Mouse (Mus musculus) CD4-positive, CD25-positive, alpha-beta regulatory T cell (primary cell): ENCODE data around the gene Obox5. TPM values are rescaled to one million over a fixed set of nuclear protein-coding genes. Genes with fewer than 3 reads are reported as not detected.

ENCODE experiments used
- polyA plus RNA-seq: library from polyadenylated mRNA; unstranded; fragments of 100-300 nt; shearing (Covaris generic); gene quantifications from one replicate; pipeline ENCODE4 v1.2.1, GENCODE M21; 2017

Gene Obox5
- polyA plus RNA-seq: not detected

DNA sequence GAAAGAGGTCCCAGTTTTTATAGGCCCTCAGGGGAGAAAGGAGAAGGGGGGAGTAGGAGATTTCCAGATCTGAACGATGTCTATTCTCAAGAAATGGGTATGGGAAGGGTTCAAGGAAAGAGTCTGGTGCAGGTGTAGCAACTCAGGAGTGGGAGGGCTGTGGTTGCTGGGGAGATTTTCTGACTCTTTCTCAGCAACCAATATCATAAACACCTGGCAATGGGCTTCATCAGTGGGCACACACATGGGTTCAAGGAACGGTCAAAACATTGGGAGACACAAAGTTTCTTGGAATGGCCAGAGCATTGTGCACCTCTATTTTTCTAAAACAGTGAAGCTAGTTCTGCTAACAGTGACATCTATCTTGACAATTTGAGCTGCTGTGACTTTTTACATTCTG lies at the start of gene Obox5:
Gene Obox5 (plus strand): TSS at position 301 of the 400 bp plus-strand sequence.

Other genes starting within 250 kb of the Obox5 start
- gene Obox3, start 110.2 kb upstream of the Obox5 start, polyA plus RNA-seq: not detected
- gene Obox6, start 89.5 kb downstream of the Obox5 start, polyA plus RNA-seq: not detected
- gene Crx, start 129.8 kb downstream of the Obox5 start, polyA plus RNA-seq: not detected
- not detected for gene Crxos, start 132.5 kb downstream of the Obox5 start, polyA plus RNA-seq
- 575 TPM for gene Selenow, start 172.3 kb downstream of the Obox5 start, polyA plus RNA-seq
- 409 TPM for gene Nop53, start 195.9 kb downstream of the Obox5 start, polyA plus RNA-seq
- gene Ehd2, start 217.4 kb downstream of the Obox5 start, polyA plus RNA-seq: 0.06 TPM